Mouse (Mus musculus): ENCODE measurements around the gene Catsperz.

Gene Catsperz

DNA sequence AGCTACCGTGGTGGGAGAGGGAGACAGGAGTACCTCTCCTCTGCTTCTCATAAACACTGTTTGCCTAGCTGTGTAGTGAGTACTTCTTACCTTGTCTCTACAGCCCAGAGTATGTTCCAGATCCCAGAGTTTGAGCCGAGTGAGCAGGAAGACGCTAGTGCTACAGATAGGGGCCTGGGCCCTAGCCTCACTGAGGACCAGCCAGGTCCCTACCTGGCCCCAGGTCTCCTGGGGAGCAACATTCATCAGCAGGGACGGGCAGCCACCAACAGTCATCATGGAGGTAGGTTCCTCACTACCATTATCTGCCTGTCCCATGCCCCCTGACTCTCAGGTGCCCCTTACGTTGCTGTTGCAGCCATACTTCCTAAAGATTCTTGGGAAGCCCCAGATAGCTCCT is 17.6 kb upstream of the Catsperz start:
- DNase-seq: no peak

DNA sequence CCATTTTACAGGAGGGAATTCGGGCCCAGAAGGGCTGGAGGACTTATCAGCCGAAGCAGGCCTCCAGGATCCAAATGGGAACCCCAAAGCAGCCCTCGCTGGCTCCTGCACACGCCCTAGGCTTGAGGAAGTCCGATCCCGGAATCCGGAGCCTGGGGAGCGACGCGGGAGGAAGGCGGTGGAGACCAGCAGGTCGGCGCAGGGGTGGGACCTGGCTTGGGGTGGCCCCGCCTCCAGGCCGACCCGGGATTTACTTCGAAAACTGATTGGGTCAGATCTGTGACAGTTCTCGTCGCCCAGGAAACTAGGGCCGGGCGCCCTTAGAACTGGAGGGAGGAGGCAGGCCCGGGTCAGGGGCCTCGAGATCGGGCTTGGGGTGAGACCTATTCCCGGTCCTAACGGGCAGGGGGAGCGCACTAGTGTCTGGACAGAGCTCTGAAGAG is 17.1 kb upstream of the Catsperz start, which contains the start of gene Gpr137:
Gene Gpr137 (minus strand): TSS at position 232 of the 443 bp plus-strand sequence.
- peak; percentile 98 for DNase-seq

DNA sequence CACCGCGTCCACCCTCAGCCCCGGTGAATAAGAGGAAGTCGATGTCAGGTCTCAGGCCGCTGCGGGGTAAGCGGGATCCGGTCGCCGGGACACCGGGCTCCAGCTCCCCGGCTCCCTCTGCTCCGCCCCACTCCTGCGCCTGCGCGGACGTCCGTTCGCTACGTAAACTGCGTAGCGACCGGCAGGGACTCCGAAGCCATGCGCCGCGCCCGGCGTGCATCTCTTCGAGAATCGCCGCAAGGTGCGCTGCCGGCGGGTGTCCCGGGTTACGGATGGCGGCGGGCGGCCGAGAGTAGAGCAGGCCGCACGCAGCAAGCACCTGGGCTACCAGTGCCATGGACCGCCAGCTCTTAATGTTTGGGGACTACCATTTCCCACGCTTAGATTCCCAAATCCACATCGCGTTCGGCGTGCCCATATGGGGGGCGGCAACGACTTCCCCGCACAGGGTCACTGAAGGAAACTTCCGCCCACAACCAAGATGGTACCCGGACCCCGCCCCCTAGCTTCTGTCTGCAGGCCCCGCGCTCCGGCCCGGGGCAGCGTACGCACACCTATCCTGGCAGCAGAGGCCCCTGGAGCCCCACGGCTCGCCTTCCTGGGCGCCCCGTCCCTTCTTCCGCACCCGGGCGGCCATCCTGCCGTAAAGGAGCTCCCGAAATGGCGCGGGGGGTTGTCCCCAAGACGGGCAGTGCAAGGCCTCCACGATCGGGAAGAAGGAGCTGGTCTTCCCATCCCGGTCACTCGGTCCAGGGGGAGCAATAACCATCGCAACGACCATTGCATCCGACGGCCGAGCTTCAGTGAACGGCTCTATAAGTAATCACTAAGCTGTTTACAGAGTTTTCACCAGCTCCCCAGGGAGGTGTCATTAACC is 16.4 kb upstream of the Catsperz start, which contains the start of gene Bad:
Gene Bad (plus strand): TSS at position 490 of the 877 bp plus-strand sequence.
- DNase-seq: peak; percentile 95

DNA sequence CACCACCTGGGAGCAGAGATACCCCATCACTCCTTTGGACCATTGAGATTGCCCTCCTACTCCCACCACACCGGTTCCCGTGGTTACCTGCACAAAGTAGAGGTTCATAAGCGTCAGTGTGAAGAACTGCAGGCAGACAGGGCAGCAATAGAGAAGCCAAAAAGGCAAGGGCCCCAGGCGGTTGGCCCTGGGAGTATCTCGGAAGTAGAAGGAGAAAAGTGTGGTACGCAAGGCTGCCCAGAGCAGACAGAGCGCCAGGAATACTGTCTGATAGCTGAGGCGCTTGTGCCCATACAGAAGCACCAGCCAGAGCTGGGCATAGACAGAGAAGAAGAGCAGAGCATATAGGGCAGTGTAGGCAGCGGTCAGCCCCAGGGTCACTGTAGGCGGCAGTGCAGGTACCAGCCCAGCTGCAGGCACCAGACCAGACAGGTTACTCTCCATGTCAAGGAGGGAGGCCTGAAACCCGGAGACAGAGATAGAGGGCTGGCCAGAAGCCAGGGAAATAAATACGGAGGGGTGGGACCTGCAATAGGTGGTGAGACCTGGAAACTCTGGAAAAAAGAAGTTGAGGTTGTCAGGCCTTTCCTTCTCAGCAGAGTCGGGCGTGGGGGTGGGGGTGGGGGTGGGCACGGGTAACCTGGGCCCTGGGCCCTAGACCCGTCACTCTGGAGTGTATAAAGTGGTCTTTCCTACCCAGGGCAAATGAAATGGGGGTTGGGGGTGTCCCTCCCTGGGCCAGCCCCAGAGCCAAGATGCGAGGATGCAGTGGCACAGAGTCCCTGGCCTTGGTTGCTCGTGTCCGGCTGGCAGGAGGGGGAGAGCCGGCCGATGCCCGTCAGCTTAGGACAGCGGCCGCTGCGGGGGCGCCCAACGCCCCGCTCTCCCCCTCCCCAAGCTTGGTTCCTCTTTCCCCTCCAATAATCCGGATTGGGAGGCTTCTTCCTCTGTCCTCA is 15.5 kb upstream of the Catsperz start:
- DNase-seq: no peak

DNA sequence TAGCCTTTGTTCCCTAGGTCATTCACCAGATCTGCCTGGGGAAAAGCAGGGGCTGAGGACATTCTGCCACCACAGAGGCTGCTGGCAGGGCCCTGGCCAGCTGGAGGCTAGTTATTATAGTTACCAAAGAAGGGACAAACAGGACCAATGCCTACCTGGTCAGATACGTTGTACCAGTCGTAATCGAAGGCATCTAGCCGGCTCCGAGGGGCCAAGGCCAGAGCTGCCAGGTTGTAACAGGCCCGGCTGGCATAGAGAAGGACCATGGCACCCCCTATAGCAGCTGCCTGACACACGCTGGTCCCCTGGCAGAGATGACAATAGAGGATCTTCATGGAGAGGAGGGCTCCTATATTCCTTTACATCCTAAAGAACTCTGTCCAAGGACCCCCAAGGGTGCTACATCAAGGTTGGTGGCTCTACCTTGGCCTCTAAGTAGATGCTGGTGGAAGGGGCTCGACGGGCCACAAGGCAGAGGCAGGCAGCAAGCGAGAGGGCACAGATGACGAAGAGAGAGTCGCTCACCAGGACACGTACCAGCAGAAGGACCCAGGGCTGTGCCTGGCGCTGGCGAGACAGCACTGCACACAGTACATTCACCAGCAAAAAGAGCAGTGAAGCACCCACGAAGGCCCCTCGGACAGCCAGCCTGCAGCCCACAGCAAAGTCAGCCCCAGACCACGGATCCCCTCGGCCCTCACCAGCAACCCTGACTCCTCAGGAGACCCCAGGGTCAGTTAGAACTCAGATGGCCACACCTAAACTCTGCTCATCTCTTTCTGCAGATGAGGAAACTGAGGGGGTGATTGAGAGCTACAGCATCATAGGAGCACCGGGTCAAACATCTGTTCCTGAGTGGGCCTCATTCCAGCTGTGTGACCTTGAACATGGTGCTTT is 14.2 kb upstream of the Catsperz start:
- DNase-seq: no peak

DNA sequence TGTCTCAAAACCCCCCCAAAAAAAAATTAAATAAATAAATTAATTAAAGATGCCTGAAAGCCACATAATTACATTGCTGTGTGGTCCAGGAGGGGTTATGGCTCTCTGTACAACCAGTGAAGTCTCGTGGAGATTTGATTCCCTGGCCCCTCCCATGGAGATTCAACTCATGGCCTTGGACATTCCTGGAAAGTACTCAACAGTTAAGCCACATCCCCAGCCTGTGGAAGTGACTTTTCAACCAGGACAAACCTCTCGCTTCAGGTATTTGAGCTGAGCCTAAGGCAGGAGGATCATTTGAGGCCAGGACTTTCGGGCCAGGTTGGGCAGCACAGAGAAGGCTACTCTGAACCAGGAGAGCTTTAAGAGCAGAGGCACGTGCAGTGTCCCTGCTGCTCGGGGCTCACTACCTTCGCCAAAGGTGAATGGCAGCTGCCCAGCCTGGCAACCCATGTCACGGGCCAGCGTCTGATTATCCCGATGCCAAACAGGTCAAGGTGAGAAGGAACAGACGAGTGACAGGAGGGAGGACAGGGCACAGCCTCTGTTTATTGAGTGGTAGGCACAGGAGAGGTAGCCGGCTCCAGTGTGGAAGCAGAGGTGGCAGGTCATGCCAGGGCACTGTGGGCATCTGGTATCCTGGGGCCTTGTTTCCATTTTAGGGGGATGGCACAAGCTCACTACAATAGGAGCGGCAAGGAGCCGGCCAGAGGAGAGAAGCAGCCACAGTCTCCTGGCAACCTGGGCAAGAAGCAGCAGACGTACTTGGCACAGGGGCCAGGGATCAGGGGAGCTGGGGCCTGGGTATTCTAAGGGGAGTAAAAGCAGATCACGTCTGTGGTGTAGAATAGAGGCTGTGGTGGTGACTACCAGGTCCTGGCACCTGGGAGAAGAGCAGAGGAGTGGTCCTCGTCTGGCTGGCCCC is 12.6 kb upstream of the Catsperz start:
- no peak for DNase-seq

DNA sequence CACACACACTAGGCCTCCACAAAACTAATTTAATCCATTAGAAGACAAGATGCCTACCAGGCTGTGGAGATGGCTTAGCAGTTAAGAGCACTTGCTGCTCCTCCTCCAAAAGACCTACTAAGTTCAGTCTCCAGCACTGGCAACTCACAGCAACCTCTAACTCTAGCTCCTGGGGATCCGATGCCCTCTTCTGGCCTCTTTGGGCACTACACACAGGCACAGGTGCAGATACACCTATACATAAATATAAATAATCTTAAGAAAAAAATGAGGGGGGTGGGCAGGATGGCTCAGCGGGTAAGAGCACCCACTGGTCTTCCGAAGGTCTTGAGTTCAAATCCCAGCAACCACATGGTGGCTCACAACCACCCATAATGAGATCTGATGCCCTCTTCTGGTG is 11.1 kb upstream of the Catsperz start:
- DNase-seq: no peak

DNA sequence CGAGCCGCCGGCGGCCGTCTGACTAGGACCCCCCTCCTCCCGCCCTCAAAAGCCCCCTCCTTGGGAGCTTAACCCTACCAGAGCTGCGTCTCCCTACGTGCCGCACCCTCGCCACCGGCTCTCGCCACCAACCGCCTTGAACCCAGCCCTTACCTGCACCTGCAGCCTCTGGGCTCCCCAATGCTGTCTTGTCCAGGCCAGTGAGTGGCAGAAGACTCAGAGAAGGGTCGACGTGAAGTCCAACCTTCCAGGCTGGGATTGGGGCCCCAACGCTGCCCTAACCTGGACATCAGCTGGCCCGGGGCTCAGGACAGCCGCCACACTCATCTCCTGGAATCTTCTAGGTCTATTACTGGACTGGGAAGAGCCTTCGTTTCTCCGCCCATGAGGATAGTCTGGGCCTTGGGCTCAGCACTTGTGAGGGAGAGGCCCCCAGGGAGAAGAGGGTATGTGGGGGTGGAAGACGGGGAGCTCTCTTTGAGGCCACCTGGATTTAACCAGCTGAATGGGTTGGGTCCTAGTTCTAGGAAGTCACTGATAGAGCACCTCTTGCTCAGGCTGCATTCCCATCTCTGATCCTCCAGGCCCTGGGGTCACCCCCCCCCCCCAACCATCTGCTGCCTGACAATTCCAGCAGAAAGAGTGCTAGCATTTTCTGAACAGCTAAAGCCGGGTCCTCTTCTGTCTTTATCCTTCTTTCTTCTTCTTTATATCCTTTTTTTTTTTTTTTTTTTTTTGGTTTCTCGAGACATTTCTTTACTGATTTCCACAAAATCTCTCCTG is 9.2 kb upstream of the Catsperz start, which contains the start of gene Kcnk4:
Gene Kcnk4 (minus strand): TSS at position 321 of the 783 bp plus-strand sequence.
- no peak for DNase-seq

DNA sequence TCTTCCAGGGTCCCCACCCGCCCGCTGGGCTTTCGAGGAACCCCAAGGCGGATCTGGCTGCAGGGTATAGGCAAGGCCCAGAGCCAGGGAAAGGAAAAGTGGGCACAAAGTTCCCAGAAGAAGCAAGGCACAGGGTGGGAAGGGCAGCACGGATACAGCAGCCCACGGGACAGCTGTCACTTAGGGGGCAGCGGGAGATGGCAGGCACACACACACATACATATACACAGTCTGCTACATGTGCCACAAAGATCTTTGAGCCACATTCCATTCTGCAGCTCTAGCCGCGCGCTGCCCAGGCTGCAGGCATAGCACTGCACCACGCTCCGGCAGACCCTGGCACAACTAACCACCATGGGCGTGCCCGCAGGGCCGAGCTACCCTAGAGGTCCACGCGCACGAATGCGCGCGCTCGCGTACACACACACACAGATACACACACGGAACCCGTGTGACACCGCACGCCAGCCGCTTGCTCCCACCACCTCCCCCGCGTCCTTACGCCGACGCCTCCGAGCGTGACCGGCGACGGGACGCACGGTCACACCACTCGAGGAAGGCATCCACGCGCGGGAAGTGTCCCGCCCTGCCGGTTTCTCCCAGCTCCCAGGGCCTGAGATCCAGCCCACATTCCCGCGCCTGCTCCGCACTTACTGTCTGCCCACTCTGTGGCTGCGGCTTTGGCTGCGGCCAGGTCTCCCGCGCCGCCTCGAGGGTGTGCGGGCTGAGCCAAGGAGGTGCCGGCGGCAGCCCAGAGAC is 8.4 kb upstream of the Catsperz start:
- DNase-seq: no peak

DNA sequence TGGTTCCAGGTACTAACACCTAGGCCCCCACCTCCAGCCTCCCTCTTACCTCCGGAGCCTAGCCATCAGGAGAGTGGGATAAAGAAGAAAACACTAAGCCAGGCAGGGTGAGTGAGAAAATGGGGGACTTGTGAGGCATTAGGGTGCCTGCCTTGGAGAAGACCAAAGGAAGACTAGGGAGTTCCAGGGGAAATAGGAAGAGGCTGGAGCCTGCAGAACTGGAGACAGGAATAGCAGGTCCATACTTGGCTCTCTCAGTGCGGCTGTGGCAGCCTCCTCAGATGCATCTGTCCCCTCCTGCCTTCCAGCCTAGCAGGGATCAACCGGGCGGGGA is 7.9 kb upstream of the Catsperz start:
- no peak for DNase-seq

DNA sequence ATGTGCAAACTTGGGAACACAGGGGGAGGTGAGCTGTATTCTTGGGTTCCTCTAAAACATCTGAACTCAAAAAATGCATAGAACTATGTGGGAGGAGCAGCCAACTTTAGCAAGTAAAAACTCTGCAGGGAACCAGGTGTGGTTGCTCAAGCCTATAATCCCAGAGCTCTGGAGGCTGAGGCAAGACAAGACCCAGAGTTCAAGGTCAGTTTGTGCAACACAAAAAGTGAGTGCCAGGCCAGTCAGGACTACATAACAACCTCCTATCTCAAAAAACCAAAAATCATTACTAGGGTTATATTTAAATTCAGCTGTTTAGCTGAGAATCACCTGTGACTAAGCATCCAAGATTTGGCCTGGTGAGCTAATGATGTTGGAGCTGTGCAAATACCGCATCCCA is 6.8 kb upstream of the Catsperz start:
- DNase-seq: no peak

DNA sequence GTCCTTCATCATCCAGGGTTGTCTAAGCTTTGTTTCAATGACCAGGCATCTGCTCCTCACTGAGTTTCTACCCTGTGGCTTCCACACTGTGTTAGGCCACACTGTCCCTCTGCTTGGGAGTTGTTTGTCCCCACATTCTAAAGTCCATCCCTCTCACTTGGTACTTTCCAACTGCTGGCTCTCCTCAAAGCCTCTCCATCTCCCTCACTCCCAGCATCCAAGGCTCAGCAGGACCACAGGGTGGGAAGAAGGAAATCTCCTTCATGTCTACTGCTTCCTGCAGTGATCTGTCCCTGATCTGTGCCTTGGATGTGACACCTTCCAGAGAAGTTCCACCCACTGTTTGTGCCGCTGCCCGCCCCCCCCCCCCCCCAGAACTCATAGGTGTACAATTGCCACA is 5.8 kb upstream of the Catsperz start:
- no peak for DNase-seq

DNA sequence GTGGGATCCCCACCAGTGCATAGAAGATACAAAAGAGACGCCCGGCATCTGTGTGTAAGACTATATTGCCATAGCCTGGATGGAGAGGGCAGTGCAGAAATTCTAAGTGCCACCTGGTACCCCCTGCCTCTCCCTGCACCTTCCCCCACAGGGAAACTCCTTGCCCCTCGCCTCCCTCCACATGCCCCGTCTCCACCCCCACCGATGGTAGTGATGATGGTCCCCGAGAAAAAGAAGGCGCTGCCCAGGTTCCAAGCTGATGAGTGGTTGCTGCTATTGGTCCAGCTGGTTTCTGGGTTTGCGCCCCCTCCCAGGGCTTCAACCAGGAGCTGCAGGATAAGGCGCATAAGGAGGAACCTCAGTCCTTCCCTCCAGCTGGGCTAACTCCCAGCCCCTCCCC is 2.9 kb upstream of the Catsperz start:
- DNase-seq: no peak

DNA sequence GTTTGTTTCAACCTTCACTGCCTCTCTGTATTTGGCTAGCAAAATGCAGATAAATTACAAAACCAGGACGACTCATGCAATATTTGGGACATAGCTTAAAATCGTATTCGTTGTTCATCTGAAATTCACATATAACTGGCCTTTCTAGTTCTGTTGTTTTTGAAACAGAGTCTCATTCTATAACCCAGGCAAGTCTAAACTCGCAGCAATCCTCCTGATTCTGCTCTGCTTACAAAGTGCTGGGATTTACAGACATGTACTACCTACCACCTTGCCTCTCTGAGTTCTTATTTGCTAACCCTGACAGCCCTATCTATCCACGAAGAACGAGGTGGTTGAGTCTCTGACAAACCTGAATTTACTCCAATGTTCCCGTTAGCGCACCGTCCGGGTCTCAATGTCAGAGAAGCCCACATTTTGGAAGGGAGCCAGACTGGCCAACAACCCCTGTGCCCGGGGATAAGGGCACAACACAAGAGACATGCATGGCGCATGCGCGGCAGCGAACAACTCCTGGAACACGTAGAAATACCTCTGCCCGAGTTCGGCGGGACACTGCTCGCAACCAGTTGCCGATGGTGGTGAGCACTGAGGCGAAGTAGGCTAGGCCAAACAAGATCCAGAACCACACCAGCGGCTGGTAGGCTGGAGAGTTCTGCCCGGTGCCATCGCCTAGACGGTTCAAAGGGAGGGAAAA is 1.5 kb upstream of the Catsperz start:
- no peak for DNase-seq

DNA sequence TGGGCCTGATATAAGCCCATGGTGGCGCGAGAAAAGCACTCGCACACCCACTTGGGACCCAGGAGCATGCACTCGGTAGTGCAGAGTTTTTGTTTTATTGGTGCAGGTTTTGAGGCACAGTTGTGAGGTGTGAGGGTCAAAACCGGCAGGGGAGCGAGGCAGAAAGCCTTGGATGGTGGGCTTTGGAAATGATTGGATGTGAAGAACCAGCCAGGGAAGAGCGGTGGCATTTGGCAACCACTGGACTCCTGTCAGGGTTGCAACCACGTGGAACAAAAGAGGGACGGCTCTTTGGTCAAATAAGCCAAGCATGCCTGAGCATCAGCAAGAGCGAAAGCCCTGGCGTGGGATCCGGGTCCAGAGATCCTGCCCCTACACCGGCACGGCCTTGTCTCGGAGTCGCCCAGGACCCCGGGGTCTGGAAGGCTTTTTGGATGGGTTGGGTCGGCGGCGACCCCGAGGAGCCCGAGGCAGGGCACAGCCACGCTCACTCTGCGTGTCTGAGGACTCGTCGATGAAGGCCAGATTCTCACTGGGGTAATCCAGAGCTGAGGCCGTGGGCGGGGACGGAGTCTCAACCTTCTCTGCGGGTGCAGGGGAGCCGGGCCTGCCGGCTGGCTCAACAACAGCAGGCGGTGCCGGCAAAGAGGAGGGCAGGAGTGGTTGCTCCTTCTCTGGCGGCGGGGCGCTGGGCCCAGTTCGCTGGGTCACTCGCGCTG is 590 bp upstream of the Catsperz start:
- DNase-seq: no peak

DNA sequence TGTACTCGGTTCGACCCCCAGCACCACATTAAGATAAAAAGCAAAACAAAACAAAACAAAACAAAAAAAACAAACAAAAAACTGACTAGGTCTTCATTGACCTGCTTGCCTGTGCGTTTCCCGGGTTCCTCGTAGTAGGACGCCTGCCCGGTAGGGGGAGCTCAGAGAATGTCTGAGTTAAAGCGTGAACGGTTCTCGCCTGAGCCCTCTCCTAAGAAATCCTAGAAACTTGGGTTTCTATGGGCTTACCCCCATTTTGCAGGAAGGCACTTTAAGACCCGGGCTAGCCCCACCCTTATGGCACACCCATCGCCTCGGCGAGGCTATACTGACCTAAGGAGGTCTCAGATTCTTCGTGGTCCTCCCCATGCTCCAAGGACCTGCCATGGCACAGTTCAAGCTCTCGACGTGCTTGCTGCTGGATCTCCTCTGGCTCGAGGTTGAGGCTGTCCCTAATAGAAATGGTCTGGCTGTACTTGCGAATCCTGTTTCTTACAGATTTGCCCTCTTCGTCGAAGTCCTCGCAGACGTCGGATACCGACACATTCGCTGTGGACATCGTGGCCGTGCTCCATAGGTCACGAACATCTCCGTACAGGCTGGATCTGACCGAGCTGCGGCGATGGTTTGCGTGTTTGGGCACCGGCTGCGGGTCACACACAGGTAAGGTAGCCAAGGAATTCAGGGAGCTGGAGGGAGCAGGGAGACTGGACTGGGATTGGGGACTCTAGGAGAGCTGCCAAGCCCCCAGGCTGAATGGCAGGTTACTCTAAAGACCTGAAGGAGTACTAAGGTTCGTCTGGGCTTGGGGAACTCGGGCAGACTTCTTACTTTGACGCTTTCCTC is 496 bp downstream of the Catsperz start:
- DNase-seq: peak; percentile 91

All from lung, postnatal 10 days (tissue).